ENCODE assay signal across 8 mouse cellular contexts in genomic region chrX:152676357-152676756, GRCm38 (mm10).
A peak's percentile ranks its signal among the peaks of the same experiment; 100 is the strongest.
DNase-seq lines count a peak whose midpoint lies in the region; ATAC-seq lines count a peak whose summit lies in the region.

No protein-coding gene starts in this region.

- no peak overlapping the region for H3K9ac ChIP-seq in midbrain, embryonic 13.5 days (replicated peaks)

- peak; percentile 65; the same call in 1 of the 2 replicates for ATAC-seq in frontal cortex, adult (ENCODE audit: low TSS enrichment)
- ATAC-seq in midbrain, embryonic 13.5 days, result no peak

- H3K9me3 ChIP-seq in midbrain, embryonic 13.5 days, result no peaks in the 10 kb centered on the region

- H3K4me3 ChIP-seq in midbrain, embryonic 13.5 days (replicated peaks), result no peak overlapping the region

- no peak overlapping the region for H3K27ac ChIP-seq in midbrain, embryonic 13.5 days

- no peaks in the 10 kb centered on the region for H3K36me3 ChIP-seq in midbrain, embryonic 13.5 days

- DNase-seq in frontal cortex, postnatal 25 days (ENCODE audit: low spot score in 2 of 2), result no peak
- DNase-seq in 3T3-L1 (ENCODE audit: low read depth, low spot score), result peak; percentile 45
- peak; percentile 5 to 17 for DNase-seq in adrenal gland, postnatal 36 days
- DNase-seq in layer of hippocampus, adult 9-11 months, result peak; percentile 14
- no peak for DNase-seq in urinary bladder, adult 18-20 months (ENCODE audit: low spot score in 2 of 2)
- no peak for DNase-seq in yolk sac, embryonic 10.5 days (ENCODE audit: low spot score)

- peaks cover 48% of the 10 kb centered on the region; the same call in 1 of the 2 replicates for H3K27me3 ChIP-seq in midbrain, embryonic 13.5 days

- H3K4me1 ChIP-seq in midbrain, embryonic 13.5 days (replicated peaks), result no peaks in the 10 kb centered on the region

- H3K4me2 ChIP-seq in midbrain, embryonic 13.5 days (replicated peaks), result no peak overlapping the region

- 51% methylated on average over 3 of the region's 3 CpGs for WGBS in midbrain, embryonic 13.5 days

Comparison
In these comparisons a context has a peak if more than half of its experiments do, and no peak if none do; other contexts are left out.
1. DNase-seq: peak in 3T3-L1 (single experiment), adrenal gland, postnatal 36 days (2 of 2) and layer of hippocampus, adult 9-11 months (single experiment); none in frontal cortex, postnatal 25 days (0 of 2), urinary bladder, adult 18-20 months (0 of 2) and yolk sac, embryonic 10.5 days (single experiment).